Mouse (Mus musculus) left cerebral cortex, postnatal 4 days (tissue): ENCODE results near the gene Nuak1. TPM values are rescaled to one million over a fixed set of nuclear protein-coding genes. Genes with fewer than 3 reads are reported as not detected.
A peak's percentile ranks its signal among the peaks of the same experiment; 100 is the strongest.
"Not testable (repeated sequence)": the region's sequence is repeated elsewhere in the genome, so short reads cannot be mapped to it uniquely, and the experiment has no call there.

Experiments used
- DNase-seq: peaks from one replicate; pipeline ENCODE4 v3.0.0-alpha.2; 2022
- intact Hi-C: fragments of 180-260 bp; cut with DNase I; formaldehyde crosslinking; loops from one replicate; pipeline ENCODE4 v1.15.1; 2025
- total RNA-seq, 2 experiments: library from RNA; stranded (reverse); gene quantifications; 2 replicates each; pipeline ENCODE4 v1.2.3; 2021

The Nuak1 gene
- 10 to 100 TPM; 51.7 to 53.0 TPM for total RNA-seq

- peak; percentile 94 for DNase-seq
- intact Hi-C loops = no loop called here
These were observed at the start of gene Nuak1 for GRCm38 (mm10) chr10:84440541-84441433. Nuak1 (minus strand) TSS chr10:84440597.

- intact Hi-C loops = no loop called here
- no peak for DNase-seq
These were observed 49.7 kb upstream of the Nuak1 start for GRCm38 (mm10) chr10:84490115-84490514.

GRCm38 (mm10) chr10:84488315-84488714, 47.9 kb upstream of the Nuak1 start:
- peak; percentile 44 for DNase-seq
- intact Hi-C loops = no loop called here

GRCm38 (mm10) chr10:84484661-84485060, 44.3 kb upstream of the Nuak1 start:
- DNase-seq = no peak
- intact Hi-C loops = no loop called here

GRCm38 (mm10) chr10:84483553-84483952, 43.2 kb upstream of the Nuak1 start:
- no peak for DNase-seq
- intact Hi-C loops = no loop called here

GRCm38 (mm10) chr10:84483069-84483468, 42.7 kb upstream of the Nuak1 start:
- DNase-seq = no peak
- intact Hi-C loops = no loop called here

- DNase-seq, intact Hi-C loops: not testable (repeated sequence)
These were observed 42.0 kb upstream of the Nuak1 start for GRCm38 (mm10) chr10:84482418-84482817.

- intact Hi-C loops = no loop called here
- DNase-seq = no peak
These were observed 40.9 kb upstream of the Nuak1 start for GRCm38 (mm10) chr10:84481327-84481671.

- intact Hi-C loops = no loop called here
- DNase-seq = no peak
These were observed 40.4 kb upstream of the Nuak1 start for GRCm38 (mm10) chr10:84480667-84481326.

- intact Hi-C loops = no loop called here
- DNase-seq = no peak
These were observed 39.7 kb upstream of the Nuak1 start for GRCm38 (mm10) chr10:84480146-84480545.

- intact Hi-C loops = no loop called here
- DNase-seq = no peak
These were observed 37.2 kb upstream of the Nuak1 start for GRCm38 (mm10) chr10:84477613-84478076.

- intact Hi-C loops = no loop called here
- DNase-seq = no peak
These were observed 36.7 kb upstream of the Nuak1 start for GRCm38 (mm10) chr10:84477045-84477612.

GRCm38 (mm10) chr10:84467555-84468164, 27.3 kb upstream of the Nuak1 start:
- intact Hi-C loops = no loop called here
- DNase-seq = no peak

- intact Hi-C loops = no loop called here
- no peak for DNase-seq
These were observed 25.1 kb upstream of the Nuak1 start for GRCm38 (mm10) chr10:84465511-84465910.

GRCm38 (mm10) chr10:84460420-84461101, 20.2 kb upstream of the Nuak1 start:
- intact Hi-C loops = no loop called here
- DNase-seq = no peak

- intact Hi-C loops = no loop called here
- DNase-seq = no peak
These were observed 17.7 kb upstream of the Nuak1 start for GRCm38 (mm10) chr10:84458094-84458493.

- DNase-seq = no peak
- intact Hi-C loops = no loop called here
These were observed 17.1 kb upstream of the Nuak1 start for GRCm38 (mm10) chr10:84457539-84457938.

GRCm38 (mm10) chr10:84456632-84457320, 16.4 kb upstream of the Nuak1 start:
- intact Hi-C loops = no loop called here

GRCm38 (mm10) chr10:84451883-84452282, 11.5 kb upstream of the Nuak1 start:
- no peak for DNase-seq
- intact Hi-C loops = no loop called here

More at GRCm38 (mm10) chr10:84456632-84457320, 16.4 kb upstream of the Nuak1 start:
- DNase-seq = no peak

GRCm38 (mm10) chr10:84450654-84451053, 10.3 kb upstream of the Nuak1 start:
- intact Hi-C loops = no loop called here
- peak; percentile 89 for DNase-seq
